Mouse (Mus musculus) frontal cortex, postnatal 36 days (tissue): Measurements from ENCODE around the gene Abhd14a.
"Not testable (repeated sequence)": the region's sequence is repeated elsewhere in the genome, so short reads cannot be mapped to it uniquely, and the experiment has no call there.

Experiments used
- DNase-seq, 2 experiments: peaks; one replicate each; pipeline ENCODE4 v3.0.0; 2022; ENCODE audit warnings: low spot score in 2 of 2

Gene Abhd14a

DNA sequence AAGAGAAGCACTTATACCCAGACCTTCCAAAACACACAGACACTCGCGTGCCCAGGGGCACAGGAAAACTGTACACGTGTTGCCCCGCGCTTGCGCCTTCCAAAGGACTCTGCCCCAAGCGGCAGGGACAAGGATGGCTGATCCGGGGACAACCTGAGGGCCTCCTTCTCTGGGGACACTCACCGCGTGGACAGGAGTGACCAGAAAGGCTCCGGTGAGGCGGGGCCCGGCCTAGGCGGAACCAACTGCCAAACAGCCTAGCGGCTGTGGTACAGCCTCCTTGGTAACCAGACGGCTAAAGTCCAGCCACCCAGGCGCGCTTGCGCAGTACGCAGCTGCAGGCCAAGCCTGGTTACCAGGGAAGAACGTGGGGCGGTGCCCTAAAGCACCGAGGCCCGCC is at the start of gene Abhd14a, which contains the start of gene Abhd14b:
Gene Abhd14a (minus strand): TSS at position 331 of the 400 bp plus-strand sequence.
Gene Abhd14b (plus strand): TSS at position 112 of the 400 bp plus-strand sequence.
- peak; percentile 93 for DNase-seq

DNA sequence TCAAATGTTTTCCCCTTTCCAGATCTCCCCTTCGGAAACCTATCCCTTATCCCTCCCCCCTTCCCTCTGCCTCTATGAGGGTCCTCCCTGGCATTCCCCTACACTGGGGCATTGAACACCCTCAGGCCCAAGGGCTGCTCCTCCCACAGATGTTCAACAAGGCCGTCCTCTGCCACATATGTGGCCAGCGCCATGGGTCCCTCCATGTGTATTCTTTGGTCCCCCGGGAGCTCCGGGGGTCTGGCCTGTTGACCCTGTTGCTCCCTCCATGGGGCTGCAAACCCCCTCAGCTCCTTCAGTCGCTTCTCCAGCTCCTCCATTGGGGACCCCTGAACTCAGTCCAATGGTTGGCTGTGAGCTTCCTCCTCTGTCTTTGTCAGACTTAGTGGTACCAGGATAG is 40.1 kb upstream of the Abhd14a start:
- DNase-seq = not testable (repeated sequence)

DNA sequence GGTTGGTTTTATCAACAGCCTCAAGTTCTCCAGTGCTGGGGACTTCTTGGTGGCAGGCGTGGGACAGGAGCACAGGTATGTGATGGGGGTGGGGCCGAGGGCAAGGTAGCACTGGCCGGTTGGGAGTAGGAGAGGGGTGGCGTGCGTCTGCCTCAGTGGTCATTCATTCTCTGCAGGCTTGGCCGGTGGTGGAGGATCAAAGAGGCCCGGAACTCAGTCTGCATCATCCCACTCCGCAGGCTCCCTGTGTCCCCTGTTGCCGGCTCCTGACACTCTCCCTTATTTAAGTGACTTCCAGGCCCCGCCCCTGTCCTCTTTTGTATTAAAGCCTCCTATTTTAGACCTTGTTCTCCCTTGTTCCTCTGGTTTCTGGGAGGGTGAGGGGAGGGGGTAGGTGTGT is 37.6 kb upstream of the Abhd14a start:
- no peak for DNase-seq

DNA sequence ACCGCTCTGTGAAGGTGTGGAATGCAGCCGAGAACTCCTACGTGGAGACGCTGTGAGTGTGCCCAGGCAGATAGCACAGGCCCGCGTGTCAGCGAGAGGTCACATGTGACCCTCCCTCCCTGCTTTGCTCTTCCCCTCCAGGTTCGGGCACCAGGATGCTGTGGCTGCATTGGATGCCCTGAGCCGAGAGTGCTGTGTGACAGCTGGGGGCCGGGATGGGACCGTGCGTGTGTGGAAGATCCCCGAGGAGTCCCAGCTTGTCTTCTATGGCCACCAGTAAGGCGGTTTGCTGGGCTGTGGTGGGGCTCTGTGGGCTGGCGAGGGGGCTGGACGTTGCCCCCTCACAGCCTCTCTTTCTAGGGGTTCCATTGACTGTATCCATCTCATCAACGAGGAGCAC is 36.1 kb upstream of the Abhd14a start:
- DNase-seq = no peak

DNA sequence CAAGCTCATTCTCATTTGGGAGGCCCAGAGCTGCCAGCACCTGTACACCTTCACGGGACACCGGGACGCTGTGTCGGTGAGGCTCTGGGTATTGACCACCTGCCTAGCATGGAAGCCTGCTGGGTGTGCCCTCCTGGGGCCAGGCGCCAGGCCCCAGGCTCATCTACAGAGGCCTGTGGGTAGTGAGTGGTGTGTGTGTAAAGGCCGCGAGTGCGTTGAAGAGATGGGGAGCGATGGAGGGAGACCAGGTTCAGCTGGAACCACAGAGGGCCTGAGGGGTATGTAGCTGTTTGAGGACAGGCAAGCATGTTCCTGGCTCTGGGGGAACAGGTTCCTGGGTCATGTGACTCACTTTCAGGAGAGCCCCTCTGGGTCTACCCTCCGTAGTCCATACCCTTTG is 35.7 kb upstream of the Abhd14a start:
- DNase-seq = no peak

DNA sequence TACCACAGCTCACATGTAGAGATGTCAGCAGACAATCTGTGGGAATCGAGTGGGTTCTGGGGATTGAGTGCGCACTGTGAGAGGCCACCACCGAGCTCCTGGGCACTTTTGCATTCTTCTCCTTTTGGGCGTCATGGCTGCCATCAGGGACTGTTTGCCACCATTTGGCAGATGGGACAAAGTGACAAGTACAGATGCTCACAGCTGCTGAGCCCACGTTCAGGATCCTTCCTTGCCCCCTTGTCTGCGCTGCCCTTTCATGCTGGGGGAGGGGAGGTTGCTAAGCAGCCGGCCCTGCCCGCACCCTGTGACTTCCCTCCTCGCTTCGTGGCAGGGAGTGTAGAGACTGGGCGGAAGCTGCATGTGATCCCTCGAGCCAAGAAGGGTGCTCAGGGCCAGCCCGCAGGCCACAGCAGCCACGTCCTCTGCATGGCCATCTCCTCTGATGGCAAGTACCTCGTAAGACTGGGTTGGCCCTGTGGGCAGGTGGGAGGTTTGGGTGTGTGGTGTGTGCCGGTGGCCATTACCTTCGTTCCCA is 35.2 kb upstream of the Abhd14a start:
- DNase-seq = no peak

DNA sequence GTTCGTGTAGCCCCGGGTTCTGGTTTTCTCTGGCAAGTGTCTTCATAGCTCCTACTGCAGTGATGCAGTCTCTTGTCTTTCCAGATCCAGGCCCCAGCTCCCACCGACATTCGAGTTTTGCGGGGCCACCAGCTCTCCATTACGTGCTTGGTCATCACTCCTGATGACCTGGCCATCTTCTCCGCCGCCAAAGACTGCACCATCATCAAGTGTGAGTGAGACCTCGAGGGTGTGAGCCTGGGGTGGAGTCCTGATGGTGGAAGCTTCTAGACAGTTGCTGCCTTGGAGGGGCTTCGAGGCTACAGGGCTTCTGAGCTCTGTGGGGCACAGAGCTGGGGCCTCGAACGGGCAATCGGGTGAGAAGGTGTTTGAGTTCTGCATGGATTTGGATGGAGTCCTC is 34.2 kb upstream of the Abhd14a start:
- no peak for DNase-seq

DNA sequence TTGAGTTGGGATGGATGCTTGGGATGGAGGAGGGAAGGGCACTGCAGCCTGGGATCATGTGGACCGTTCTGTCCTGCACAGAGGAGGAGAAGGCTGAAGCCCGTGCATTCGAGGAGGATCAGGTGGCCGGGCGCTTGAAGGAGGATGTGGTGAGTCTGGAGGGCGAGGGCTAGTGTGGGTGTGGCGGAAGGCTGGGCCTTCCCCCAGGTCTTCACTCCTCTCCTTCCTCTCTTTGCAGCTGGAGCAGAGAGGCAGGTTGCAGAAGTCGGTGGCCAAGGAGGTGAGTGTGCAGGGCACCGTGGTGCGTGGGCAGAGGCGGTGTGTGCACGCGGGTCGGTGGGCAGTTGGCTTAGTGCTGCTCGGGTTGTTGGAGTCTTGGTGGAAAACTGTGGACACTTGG is 33.6 kb upstream of the Abhd14a start:
- DNase-seq = no peak

DNA sequence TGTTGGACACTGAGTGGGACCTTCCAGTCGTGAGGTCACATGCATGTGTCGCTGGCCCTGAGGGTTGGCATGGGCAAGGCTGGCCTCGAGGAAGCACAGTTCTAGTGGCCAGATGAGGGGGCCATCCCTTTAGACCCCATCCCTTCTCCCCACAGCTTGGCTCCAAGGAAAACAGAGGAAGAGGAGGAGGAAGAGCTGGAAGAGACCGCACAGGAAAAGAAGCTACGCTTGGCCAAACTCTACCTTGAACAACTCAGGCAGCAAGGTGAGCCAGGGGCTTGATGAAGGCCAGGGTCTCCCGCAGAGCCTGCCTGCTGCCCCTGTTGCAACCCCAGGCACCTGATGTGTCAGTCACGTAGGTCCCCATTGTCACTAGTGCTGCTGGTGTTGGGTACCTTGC is 33.1 kb upstream of the Abhd14a start:
- DNase-seq = no peak

DNA sequence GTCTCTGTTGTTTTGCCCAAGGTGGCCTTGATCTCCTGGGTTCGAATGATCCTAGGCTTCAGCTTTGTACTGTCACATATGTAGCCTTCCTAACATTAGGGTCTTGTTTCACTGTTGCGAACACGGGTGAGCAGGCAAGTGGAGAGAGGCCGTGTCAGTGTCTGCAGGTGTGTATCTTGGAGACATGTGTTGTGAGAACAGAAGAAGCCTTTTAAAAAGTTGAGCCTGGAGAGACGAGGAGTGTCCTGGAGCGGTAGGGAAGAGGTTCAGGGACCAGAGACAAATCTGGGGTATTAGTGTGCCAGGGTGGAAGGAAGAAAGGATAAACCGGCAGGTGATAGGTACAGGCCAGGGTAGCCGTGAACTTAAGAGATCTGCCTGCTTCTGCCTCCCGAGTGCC is 30.6 kb upstream of the Abhd14a start:
- DNase-seq = no peak

DNA sequence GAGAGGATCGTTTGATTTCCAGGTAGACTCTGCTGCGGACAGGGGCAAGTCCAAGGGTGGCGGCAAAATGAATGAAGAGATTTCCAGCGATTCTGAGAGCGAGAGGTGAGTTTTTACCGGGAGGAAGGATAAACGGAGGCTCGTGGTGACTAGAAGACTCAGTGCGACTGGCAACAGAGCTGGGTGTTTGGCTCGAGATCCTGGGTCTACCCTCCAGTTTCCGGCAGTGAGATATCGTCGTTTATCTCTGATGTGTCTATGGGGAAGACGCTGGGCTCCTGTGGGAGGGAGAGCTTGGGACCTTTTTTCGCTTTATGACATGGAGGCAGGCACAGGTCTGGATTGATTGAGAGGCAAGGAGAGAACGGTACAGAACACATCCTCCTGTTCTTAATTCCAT is 30.2 kb upstream of the Abhd14a start:
- peak in 1 of 2 experiments; percentile 0 for DNase-seq

DNA sequence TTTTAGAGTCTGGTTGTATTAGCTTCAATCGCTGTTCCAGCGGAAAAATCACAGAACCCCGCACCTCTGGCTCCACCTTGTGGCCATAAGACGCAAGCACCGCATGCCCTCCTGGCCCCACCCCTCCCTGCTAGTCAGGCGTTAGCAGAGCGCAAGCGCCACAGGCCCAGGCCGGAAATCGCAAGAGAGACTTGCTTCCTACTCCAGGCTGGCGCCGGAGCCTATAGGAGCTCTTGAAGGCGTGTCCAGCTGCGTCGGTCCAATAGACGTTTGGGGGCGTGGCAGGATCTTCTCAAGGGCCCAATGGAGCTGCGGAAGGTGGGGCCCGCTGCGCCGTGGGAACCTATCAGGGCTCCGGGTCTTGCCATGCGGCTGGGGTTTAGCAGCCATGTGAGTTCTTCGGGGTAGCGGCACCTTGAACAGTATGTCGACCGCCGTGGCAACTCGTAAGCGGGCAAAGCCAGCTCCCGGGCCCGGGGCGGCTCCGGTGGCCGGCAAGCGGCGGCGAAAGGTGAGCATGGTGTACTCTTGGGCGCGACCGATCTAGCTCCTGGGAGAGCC is 29.5 kb upstream of the Abhd14a start, which contains the start of gene Parp3:
Gene Parp3 (minus strand): TSS at position 26 of the 561 bp plus-strand sequence.
- DNase-seq = peak; percentile 100

DNA sequence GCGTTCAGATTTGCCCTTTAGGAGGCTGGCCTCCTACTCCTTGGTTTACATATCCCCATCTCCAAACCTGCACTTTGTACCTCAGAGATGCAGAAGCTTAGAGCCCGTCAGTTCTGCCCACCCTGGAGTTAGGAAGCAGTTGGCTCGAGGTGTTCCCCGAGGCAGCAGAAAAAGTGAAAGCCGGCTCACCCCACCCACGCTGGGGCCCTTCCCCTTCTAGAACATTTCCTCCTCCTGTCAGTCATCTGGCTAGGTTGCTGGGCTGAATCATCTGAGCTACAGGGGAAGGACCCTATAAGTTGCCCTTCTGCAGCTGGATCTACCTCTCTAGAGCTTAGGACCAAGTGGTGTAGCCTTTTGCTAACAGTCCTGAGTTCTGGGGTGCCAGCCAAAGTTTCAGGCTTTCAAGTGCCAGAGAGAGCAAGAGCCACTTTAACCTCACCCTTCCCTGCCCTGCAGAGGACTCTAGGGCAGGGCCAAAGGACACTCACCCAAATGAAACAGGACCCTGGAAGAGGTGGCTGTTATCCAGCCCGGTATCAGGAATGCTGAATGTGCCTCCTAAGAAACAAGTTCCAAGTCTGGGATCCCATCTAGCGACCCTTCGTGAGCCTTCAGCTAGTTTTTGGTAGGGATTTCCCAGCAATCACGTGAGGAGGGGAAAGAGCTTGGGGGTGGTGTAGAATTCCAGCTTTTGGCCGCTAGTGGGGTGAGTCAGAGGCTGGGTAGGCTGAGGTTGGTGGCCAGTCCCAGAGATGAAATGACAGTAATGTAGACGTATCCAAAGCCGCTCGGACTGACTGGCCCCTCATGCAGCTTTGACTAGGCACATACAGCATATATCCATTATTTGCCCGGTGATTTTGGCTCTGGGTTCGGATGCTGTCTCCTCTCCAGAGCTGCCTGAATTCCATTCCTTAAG is 28.8 kb upstream of the Abhd14a start:
- peak in 1 of 2 experiments; percentile 25 for DNase-seq

DNA sequence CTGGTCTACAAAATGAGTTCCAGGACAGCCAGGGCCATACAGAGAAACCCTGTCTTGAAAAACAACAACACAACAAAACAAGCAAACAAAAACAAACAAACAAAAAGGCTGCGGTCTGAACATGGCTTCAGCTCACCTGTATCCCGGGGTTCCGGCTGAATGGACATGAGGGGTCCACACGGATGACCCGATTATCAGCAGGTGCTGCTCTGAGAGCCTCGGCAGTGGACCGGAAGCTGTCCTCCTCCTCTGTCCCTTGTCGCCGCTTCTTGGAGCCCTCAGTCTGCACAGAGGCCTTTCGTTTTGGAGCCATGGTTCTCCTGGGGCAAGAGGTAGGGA is 28.2 kb upstream of the Abhd14a start, which contains the start of gene Rrp9:
Gene Rrp9 (plus strand): TSS at position 301 of the 339 bp plus-strand sequence.
- peak in 1 of 2 experiments; percentile 3 for DNase-seq

DNA sequence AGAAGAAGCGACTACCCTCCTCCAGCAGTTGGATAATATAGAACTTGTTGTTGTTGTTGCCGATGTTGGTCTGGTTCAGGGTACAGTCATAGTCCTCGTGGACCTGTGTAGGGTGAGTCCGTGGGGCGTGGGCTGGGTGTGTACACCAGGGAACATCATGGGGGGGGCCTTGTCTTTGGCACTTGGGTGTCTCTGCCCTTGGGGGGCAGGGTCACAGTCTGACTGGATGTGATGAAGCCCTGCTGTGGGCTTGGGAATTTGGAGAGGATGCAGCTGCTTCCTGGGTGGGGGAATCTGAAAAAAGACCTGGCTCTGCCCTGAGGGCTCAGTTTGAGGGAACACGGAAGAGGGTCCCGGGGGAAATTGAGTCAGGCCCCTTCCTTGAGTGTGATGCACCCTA is 27.6 kb upstream of the Abhd14a start:
- peak in 1 of 2 experiments; percentile 1 for DNase-seq

DNA sequence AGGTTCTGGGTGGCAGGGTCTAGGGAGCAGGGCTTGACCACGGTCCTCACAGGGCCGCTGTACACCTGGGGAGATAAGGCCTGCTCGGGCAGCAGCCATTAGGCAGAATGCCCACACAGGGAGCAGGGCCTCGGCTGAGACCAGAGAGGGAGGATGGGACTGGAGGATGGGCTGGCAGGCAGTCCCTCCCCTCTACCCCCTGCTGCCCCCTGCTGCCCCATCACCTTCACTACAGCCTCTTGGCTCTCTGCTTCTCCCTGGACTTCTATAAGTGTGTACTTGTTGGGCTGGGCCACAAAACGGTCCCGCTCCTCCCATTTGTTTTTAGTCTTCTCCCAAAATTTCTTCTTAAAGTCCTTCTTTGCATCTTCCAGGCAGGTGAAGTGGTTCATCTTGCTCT is 27.0 kb upstream of the Abhd14a start:
- DNase-seq = peak in 1 of 2 experiments; percentile 58

DNA sequence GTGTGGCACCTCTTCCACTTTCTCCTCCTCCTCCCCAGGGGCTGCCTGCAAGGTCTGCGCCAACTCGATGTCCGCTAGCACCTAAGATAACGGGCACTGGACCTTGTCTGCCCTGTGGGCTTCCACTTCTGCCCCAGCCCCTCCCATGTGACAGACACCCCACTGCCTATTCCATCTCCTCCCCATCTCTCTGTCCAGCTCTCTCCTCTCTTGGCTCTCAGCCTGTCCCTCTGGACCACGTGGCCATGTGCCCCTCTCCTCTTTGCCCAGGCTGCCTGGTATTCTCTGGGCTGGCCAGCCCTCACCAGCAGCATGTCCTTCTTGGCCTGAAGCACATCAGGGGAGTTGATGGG is 26.3 kb upstream of the Abhd14a start:
- DNase-seq = peak in 1 of 2 experiments; percentile 1

DNA sequence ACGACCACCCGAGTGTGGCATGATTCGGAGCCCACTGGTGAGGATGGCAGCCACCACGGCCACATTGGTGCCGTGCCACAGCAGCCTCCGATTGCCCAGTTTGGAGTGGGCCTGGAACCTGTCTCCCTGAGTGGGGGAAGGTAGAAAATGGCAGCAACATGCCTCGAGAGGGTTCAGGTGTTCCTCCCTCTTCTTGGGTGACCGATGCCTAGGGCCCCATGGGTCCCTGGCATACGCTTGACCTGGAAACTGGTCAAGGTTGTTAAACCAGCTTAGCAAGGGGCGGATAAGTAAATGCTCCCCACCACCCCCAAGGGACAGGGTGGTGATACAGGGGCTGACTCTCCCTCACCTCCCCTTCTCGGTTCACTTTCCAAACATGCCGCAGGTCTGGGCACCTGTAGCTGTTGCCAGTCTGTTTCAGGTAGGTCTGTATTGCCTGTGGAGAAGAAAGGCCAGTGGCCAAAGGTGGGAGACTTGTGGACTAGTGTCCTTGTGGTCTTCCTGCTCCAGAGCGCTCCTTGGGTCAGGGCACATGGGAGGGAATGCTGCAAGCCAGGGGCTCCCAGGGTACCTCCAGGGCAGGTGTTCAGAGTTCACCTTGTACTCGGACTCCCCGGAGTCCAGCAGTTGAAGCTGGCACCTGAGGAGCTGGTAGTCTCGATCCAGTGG is 25.7 kb upstream of the Abhd14a start:
- peak in 1 of 2 experiments; percentile 0 for DNase-seq

DNA sequence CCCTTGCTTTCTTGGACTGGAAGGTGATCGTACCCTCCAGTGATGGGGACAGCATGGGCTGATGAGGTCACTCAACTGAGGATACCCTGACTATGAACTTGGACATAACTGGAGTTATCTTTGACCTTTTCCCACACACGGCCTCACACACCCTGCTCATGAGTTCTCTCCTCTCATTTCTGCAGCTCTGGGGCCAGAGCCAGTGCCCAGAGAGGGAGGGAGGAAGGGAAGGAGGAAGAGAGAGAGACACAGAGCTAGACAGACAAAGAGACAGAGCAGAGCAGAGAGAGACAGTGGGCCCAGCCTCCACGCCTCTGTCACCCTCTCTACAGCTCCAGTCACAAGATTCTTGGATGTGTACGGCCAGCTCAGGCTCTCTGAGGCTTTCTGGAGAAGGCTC is 24.8 kb upstream of the Abhd14a start:
- no peak for DNase-seq

DNA sequence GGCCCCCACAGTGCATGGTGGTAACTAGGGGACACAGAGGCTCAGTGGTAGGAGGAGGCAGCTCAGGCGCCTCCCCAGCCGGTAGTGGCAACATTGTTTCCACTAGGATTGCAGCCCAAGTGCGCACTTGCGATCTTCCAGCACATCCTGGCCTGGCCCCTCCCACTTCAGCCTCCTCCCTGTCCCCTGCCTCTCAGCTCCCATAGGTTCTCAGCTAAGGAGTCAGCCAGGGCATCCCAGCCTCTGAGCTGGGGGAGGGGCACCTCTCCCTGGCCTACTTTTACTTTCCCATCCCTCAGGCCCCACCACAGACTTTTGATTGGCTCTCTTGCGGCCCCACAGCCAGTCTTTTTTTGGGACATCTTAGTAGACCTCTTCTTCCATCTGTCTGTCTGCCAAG is 24.4 kb upstream of the Abhd14a start:
- no peak for DNase-seq

DNA sequence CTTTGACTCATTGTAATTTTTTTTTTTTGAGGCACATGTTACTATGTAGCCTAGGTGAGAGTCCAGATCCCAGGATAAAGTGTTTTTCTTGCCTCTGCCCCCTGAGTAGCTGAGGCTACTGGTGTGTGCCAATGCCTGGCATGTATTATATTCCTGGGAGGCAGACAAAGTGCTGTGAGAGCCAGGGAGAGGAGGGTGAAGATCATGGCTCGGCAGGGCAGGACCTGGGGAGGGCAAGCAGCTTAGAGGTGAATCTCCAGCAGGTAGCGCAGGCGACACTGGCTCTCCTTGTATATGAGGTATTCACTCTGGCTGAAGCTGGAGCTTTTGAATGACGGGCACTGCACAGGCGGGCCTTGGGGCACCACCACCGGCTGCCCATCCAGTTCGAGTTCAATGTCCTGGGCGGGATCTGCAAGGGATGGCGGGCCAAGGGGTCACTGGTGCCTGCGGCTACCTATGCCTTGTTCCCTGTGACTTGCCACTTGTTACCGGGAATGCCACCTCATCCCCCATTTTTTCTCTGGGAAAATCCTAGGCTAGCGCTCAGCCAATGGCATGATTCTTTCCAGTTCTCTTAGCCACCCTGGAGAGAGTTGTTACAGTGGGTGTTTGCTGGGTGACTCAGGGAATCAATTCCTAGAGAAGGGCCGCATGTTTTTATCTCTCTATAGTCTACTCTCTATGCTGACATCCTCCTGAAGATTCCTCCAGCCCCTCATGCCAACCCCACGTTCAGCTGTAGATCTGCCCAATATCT is 23.7 kb upstream of the Abhd14a start:
- no peak for DNase-seq

DNA sequence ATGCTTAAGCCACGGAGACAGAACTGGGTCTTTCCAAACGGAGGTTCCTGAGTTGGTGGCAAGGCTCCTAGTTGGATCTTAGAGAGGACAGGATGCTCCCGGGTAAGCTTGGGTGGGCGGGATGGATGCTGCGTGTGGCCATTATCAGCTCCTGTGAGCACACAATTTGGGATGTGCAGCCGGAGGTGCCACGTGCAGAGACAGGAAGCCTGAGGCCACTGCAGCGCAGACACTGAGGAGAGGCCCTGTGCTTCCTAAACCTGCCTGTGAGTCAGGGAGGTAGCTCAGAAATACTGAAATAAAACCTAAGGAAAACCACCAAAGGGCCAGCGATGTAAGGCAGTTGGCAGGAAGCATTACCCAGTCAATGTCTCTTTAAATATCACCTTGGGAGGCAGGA is 22.3 kb upstream of the Abhd14a start:
- DNase-seq = no peak
